Mouse (Mus musculus): Measurements from ENCODE around the gene Farp1.

Farp1 gene

GRCm38 (mm10) chr14:121057750-121058149, 22.8 kb downstream of the Farp1 start:
- no peak for DNase-seq (ENCODE audit: low read depth)

- no peak for DNase-seq (ENCODE audit: low read depth)
These were observed 23.5 kb downstream of the Farp1 start for GRCm38 (mm10) chr14:121058481-121058880.

- DNase-seq (ENCODE audit: low read depth) = no peak
These were observed 24.3 kb downstream of the Farp1 start for GRCm38 (mm10) chr14:121059266-121059665.

DNA sequence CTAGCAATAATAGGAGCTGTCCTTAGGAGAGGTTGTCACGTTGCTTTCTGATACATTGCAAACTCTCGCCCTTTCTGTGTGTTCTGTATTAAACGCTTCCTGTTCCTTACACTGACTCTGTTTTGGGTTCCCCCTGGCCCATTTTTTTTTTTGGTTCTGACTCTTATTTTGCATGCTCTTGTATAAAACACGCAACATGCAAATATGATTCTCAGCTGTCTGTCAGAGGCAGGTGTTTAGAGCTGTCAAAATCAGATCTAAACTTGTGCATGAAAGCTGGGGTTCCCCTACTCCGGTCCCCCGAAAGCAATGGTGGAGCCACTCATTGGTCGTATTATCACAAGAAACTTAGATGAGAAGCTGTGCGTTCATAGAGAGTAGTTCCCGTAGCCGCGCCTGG, 25.5 kb downstream of the Farp1 start:
- DNase-seq (ENCODE audit: low read depth) = no peak

GRCm38 (mm10) chr14:121061686-121062085, 26.7 kb downstream of the Farp1 start:
- DNase-seq (ENCODE audit: low read depth) = no peak

DNA sequence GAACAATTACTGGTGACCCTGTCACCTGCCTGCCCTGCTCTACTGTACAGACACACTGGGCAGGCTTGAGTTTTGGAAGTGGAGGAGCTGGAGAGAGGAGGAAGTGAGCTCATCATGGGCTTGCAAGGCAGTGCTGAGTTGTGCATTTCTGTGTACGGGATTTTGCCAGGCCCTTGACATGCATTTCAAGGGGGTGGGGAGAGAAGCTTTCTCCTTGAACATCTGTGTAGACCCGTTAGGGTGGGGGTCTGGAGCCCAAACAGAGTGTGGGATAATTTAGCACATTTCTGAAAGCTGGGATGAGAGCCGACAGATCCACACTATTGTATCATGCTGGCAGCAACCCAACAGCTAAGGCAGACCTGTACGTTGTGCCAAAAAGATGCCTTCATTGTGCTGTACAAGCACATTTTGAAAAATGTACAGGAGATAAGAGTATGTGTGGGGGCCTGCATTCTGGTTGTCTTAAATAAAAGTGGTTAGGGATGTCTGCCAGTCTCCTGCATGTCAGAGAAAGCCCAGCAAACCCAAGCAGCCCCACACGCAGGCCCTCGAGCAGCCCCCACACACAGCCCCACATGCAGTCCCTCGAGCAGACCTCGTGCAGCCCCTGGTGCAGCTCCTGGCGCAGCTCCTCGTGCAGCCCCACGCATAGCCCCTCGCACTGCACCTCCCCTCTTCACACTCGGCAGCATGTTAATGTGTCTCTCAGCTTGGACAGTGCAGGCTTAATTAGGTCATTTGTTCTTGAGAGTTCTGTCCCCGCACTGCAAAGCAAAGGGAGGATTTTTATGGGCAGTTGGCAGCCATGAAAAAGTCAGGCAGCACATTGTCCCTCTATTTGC, 27.5 kb downstream of the Farp1 start:
- no peak for DNase-seq (ENCODE audit: low read depth)

GRCm38 (mm10) chr14:121064726-121065125, 29.7 kb downstream of the Farp1 start:
- no peak for DNase-seq (ENCODE audit: low read depth)

GRCm38 (mm10) chr14:121073093-121073866, 38.3 kb downstream of the Farp1 start:
- no peak for DNase-seq (ENCODE audit: low read depth)

- DNase-seq (ENCODE audit: low read depth) = no peak
These were observed 39.3 kb downstream of the Farp1 start for GRCm38 (mm10) chr14:121074197-121074734.

- DNase-seq (ENCODE audit: low read depth) = no peak
These were observed 45.7 kb downstream of the Farp1 start for GRCm38 (mm10) chr14:121080739-121081138.

DNA sequence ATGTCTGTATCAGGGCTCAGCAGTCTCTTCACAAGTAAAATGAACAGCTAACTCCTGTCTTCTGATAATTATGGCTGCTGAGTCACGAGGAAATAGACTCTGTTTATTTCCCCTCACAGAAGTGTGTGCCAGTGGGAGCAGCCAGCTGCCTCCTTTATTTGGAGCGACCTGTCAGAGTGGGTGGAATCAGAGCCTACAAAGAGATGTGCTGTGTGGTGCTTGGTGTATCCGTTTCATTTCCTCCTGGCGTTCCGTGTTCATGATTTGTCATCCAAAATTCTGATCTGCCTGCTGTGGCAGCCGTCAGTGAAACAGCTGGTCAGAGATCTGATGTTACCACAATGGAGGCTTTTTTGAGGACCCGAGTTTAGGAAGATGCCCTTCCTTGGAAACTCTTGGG, 47.3 kb downstream of the Farp1 start:
- no peak for DNase-seq (ENCODE audit: low read depth)

DNA sequence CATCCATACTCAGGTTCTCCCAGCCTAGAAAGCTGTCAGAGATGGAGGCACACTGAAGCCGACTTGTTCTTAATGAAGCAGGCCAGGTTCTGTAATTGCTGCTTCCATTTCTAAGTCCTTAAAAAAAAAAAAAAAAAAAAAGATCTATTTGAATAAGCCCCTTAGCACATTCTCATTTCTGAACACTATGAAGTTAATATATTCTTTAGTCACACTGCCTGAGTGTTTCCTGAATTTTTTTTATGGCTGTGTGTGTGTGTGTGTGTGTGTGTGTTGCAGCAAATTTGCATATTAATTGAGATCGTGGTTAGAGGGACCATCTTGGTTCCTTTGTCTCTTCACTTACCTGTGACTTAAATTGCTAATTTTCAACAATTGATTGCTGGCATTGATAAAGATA, 47.8 kb downstream of the Farp1 start:
- DNase-seq (ENCODE audit: low read depth) = no peak

DNA sequence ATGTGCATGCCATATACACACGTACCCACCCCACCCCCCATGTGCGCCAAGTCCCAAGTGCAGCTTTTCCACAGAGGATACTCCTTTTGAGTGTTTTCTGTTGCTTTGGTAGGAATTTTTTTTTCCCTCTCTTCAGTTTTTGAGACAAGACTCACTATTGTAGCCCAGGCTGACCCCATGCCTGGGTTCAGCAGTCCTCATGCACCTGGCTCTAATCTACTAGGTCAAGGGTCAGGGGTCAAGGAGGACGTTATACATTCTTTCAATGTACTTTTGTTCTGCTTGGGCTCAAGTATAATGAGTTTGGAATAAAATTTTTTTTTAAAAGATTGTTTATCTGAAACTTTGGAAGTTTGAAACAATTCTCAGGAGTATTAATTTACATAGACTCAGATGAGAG, 48.4 kb downstream of the Farp1 start:
- DNase-seq (ENCODE audit: low read depth) = no peak

DNA sequence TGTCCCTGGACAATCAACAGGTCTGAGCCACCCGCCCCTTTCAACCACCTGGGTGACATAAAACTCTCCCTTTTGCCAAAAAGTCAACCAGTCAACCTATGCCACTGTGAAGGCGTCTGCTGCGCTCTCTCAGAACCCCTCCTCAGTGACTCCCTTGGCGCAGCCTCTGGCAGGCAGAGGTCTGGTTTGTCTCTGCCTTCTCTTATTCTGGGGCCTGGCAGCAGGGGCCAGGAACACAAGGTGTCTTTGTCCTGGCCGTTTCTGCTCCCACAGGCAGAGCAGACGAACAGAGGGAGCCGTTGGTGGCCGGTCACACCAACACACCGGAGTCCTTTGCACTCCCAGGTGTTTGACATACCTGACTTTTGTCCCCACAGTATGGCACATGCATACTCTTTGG, 57.5 kb downstream of the Farp1 start:
- no peak for DNase-seq (ENCODE audit: low read depth)

DNA sequence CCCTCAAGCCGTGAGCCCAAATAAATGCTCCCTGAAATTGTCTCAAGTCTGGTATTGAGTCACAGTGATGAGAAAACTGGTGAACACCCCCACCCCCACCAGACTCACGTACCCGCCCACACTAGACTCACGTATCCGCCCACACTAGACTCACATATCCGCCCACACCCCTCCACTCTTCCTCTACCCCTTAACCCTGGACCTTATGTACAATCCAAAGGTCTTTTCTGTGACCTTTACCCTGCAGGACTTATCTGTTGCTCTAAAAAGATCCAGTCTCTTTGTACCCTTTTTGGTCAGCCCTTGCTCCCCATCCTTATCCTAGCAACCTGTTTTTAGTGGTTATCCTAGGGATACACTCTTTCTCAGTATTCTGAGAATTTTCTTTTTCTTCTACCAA, 58.9 kb downstream of the Farp1 start:
- no peak for DNase-seq (ENCODE audit: low read depth)

DNA sequence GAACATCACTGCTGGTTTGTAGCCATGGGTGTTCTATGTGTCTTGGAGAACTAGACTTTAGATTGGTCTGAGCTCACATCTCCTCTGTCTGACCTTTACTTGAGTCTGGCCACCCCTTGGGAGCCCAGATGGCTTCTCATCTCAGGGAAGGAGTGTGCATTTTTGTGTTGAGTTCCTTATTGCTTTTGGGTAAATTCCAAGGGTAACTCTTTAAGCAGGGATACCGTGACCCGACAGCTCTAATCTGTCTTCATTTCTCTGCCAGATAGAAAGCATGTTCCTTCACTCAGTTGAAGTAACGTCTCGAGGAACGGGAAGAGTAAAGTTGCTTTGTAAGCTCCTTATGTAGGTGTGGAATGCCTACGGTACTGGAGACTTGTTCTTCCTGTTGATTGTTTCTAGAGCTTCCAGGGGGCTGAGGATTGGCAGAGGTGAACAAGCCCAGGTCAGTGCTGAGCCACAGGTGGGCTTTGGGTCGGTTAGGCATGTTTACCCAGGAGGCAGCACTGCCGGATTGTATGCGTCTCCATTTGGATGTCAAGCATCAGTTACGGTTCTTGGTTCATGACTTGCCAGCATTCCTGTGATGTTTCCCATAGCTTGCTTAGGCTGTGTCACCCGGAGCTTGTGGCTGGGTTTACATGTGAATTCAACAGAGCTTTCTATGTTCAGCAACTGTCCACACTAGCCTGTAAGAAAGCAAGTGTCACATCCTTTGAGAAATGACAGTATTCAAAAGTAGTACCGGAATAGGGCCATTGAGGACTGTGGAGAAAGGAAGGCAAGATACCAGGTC, 62.8 kb downstream of the Farp1 start:
- DNase-seq (ENCODE audit: low read depth) = no peak

- no peak for DNase-seq (ENCODE audit: low read depth)
These were observed 64.1 kb downstream of the Farp1 start for GRCm38 (mm10) chr14:121099120-121099519.

DNA sequence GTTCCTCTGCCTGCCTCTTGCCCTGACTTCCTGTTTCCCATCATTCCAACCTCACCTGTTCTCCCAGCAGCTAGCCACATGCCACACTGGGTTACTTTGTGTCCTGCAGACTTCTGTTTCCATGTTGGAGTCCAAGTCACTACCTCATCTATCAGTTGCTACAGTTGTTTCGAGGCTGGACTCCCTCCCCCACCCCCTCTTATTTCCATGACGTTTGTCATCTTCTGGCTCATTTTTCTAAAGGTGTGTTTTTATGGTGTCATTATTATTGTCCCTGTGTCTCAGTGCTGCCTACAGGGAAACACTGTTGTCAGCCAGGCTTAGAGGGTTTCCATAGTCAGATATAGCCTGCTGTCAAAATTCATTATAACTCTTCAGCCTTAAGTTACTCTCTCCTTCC, 64.9 kb downstream of the Farp1 start:
- no peak for DNase-seq (ENCODE audit: low read depth)

GRCm38 (mm10) chr14:121100829-121101228, 65.8 kb downstream of the Farp1 start:
- no peak for DNase-seq (ENCODE audit: low read depth)

GRCm38 (mm10) chr14:121101531-121101930, 66.5 kb downstream of the Farp1 start:
- DNase-seq (ENCODE audit: low read depth) = no peak

GRCm38 (mm10) chr14:121102599-121102998, 67.6 kb downstream of the Farp1 start:
- DNase-seq (ENCODE audit: low read depth) = peak; percentile 6

GRCm38 (mm10) chr14:121103459-121103858, 68.5 kb downstream of the Farp1 start:
- no peak for DNase-seq (ENCODE audit: low read depth)
